Mouse (Mus musculus) testis, adult 2 months (tissue): ENCODE measurements at regions not wholly inside any gene's neighbourhood (a gene's known extent, or its start where the extent isn't known, plus 50 kb on each side); places are given as distances from the start of the nearest gene placed in this dataset.

Experiments used
- CTCF ChIP-seq: fragments of 200-500 bp; IDR thresholded peaks from 2 replicates; pipeline ENCODE4 v1.5.1; 2012; ENCODE audit warnings: low read depth, mild to moderate bottlenecking, inconsistent platforms, low read length, moderate library complexity; ENCODE audit not compliant: control insufficient read depth, insufficient read depth, insufficient replicate concordance
- POLR2A ChIP-seq: fragments of 200-500 bp; IDR thresholded peaks from 2 replicates; pipeline ENCODE4 v1.6.1; 2012; ENCODE audit warnings: low read depth, mild to moderate bottlenecking, inconsistent platforms, low read length, moderate library complexity; ENCODE audit not compliant: control insufficient read depth

GRCm38 (mm10) chr16:76130486-76130885, 108.4 kb upstream of the Samsn1 start:
- TF ChIP-seq POLR2A (no peak), CTCF (no peak)
